ENCODE assay signal across 34 mouse cellular contexts in the genomic region with DNA sequence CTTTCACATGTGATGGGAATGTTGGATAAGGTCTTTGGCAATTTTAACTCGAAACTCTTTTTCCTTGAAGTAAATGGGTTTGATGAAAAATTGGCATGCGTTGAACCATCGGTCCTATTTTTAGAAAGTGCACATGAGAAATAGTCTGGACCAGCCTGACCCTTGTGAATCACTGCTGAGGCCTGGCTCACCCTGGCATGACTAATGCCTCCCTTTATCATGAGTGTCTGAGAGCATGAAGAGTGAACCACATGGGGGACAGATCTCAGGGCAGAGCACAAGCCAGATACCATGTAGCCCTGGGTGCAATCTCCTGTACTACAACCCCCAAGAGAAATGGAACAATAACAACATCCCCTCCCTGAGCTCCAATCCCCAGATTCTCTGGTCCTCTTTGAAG. TPM values are rescaled to one million over a fixed set of nuclear protein-coding genes. Genes with fewer than 3 reads are reported as not detected.
A peak's percentile ranks its signal among the peaks of the same experiment; 100 is the strongest.
DNase-seq lines count a peak whose midpoint lies in the region; ATAC-seq and TF ChIP-seq lines count a peak whose summit lies in the region.
"Had no signal": no experiment of that assay in that cellular context is flagged by ENCODE, and none has a peak within 500 bp of the region (broad histone marks: within the 10 kb centered on the region; RNA-seq: fewer than 3 reads in every experiment).

No protein-coding gene starts in this region.

- H3K9ac ChIP-seq in midbrain, embryonic 13.5 days (replicated peaks) = no peak overlapping the region
- H3K9ac ChIP-seq: embryonic facial prominence, embryonic 13.5 days; forebrain, embryonic 12.5 days; heart, embryonic 15.5 days; hindbrain, embryonic 14.5 days; kidney, embryonic 15.5 days; liver, embryonic 13.5 days; neural tube, embryonic 15.5 days; stomach, embryonic 15.5 days had no signal

- peak; percentile 59 to 75 for DNase-seq in adrenal gland, adult (ENCODE audit: inconsistent age in 2 of 2, low spot score in 1 of 2)
- no peak for DNase-seq in adrenal gland, postnatal 4 days (ENCODE audit: low spot score in 2 of 2)
- peak; percentile 79 for DNase-seq in Muller cell, postnatal 12 days (ENCODE audit: inconsistent ontology term)
- peak; percentile 47 for DNase-seq in adrenal gland, adult 8-10 months
- no peak for DNase-seq in layer of hippocampus, adult 9-10 months (ENCODE audit: low spot score)
- DNase-seq in urinary bladder, postnatal 25 days (ENCODE audit: low spot score) = no peak
- DNase-seq: cerebellum, adult 18-20 months; cerebellum, postnatal 10 days; kidney, postnatal 25 days; left cerebral cortex, postnatal 4 days; liver, embryonic 13.5 days; lung, adult 18-20 months; lung, postnatal 4 days; midbrain, embryonic 14.5 days; right cerebral cortex, postnatal 25 days had no signal

- peaks cover 12% of the 10 kb centered on the region for H3K4me1 ChIP-seq in embryonic fibroblast, embryonic 13.5 days (ENCODE audit: control insufficient read depth, insufficient read depth, low read length)
- H3K4me1 ChIP-seq in midbrain, embryonic 13.5 days (replicated peaks) = no peaks in the 10 kb centered on the region; the same call in 1 of the 2 replicates
- H3K4me1 ChIP-seq: forebrain, embryonic 12.5 days; liver, embryonic 13.5 days; neural tube, embryonic 15.5 days; stomach, embryonic 15.5 days had no signal

- no peaks in the 10 kb centered on the region for H3K9me3 ChIP-seq in midbrain, embryonic 13.5 days
- H3K9me3 ChIP-seq: embryonic facial prominence, embryonic 13.5 days; forebrain, embryonic 12.5 days; heart, embryonic 15.5 days; kidney, embryonic 15.5 days; liver, embryonic 13.5 days; neural tube, embryonic 15.5 days; stomach, embryonic 15.5 days had no signal

- no peak overlapping the region for H3K4me3 ChIP-seq in embryonic fibroblast, embryonic 13.5 days (ENCODE audit: insufficient read depth, low read length)
- H3K4me3 ChIP-seq in midbrain, embryonic 13.5 days (replicated peaks) = no peak overlapping the region
- H3K4me3 ChIP-seq: embryonic facial prominence, embryonic 13.5 days; erythroblast, embryonic 14.5 days; forebrain, embryonic 12.5 days; heart, embryonic 15.5 days; kidney, embryonic 15.5 days; layer of hippocampus, adult 2 months; liver, embryonic 13.5 days; neural tube, embryonic 15.5 days; stomach, embryonic 15.5 days had no signal

- no peak for TF ChIP-seq CTCF in embryonic fibroblast, embryonic 13.5 days (IDR thresholded peaks at IDR 0.05; ENCODE audit: borderline replicate concordance, insufficient read depth, low read length)

- H3K27me3 ChIP-seq in midbrain, embryonic 13.5 days = no peaks in the 10 kb centered on the region
- H3K27me3 ChIP-seq: embryonic facial prominence, embryonic 13.5 days; forebrain, embryonic 12.5 days; heart, embryonic 15.5 days; kidney, embryonic 15.5 days; liver, embryonic 13.5 days; neural tube, embryonic 15.5 days; stomach, embryonic 15.5 days had no signal

- no peak for ATAC-seq in midbrain, embryonic 13.5 days
- ATAC-seq: activated CD4-positive, CD25-positive, alpha-beta regulatory T cell, adult 4 months; intestine, postnatal 0 days; lung, postnatal 0 days had no signal

- WGBS in midbrain, embryonic 13.5 days = 97% methylated on average over 3 of the region's 3 CpGs

- no peak for TF ChIP-seq POLR2A in embryonic fibroblast, embryonic 13.5 days (IDR thresholded peaks at IDR 0.05; ENCODE audit: low read depth, low read length)

- H3K4me2 ChIP-seq in midbrain, embryonic 13.5 days (replicated peaks) = no peak overlapping the region
- H3K4me2 ChIP-seq: embryonic facial prominence, embryonic 13.5 days; forebrain, embryonic 12.5 days; heart, embryonic 15.5 days; hindbrain, embryonic 14.5 days; kidney, embryonic 15.5 days; liver, embryonic 13.5 days; neural tube, embryonic 15.5 days; stomach, embryonic 15.5 days had no signal

- no peaks in the 10 kb centered on the region for H3K36me3 ChIP-seq in midbrain, embryonic 13.5 days
- H3K36me3 ChIP-seq: embryonic facial prominence, embryonic 13.5 days; forebrain, embryonic 12.5 days; heart, embryonic 15.5 days; kidney, embryonic 15.5 days; liver, embryonic 13.5 days; neural tube, embryonic 15.5 days; stomach, embryonic 15.5 days had no signal

- peak overlapping the region; percentile 89 for H3K27ac ChIP-seq in embryonic fibroblast, embryonic 13.5 days (ENCODE audit: insufficient read depth, low read length)
- no peak overlapping the region for H3K27ac ChIP-seq in midbrain, embryonic 13.5 days
- H3K27ac ChIP-seq: embryonic facial prominence, embryonic 13.5 days; forebrain, embryonic 12.5 days; heart, embryonic 15.5 days; hindbrain, embryonic 14.5 days; kidney, embryonic 15.5 days; layer of hippocampus, adult 2 months; liver, embryonic 13.5 days; neural tube, embryonic 15.5 days; stomach, embryonic 15.5 days had no signal

RNA-seq across cellular contexts. Expression of a gene that starts 18.6 kb away (rescaled TPM):
- total RNA-seq in adrenal gland, postnatal 4 days (2021) = 1 to 10 TPM; 3.3 to 4.0 TPM
- total RNA-seq in adrenal gland, adult 8-10 months (2022) = under 1 TPM; 0.09 to 0.46 (median 0.24) TPM
- polyA plus RNA-seq in embryonic fibroblast, embryonic 13.5 days (2011; ENCODE audit: insufficient read length, low read depth, missing spikeins) = 124 and 188 TPM in 2 replicates
- 1.4 and 1.5 TPM in 2 replicates for polyA plus RNA-seq in midbrain, embryonic 13.5 days (2015; fragmentation: Nextera tagmentation; extraction: Ambion mirVana)
- total RNA-seq: common myeloid progenitor, adult 5-6 weeks; hematopoietic stem cell, adult 5-6 weeks; megakaryocyte-erythroid progenitor cell, adult 5-6 weeks; MEL; monocyte, adult 5-6 weeks had no signal
- polyA plus RNA-seq: erythroblast, embryonic 14.5 days had no signal

RNA-seq across cellular contexts. Expression of a gene that starts 46.1 kb away (rescaled TPM):
- 10 to 100 TPM; 12.2 to 14.2 TPM for total RNA-seq in adrenal gland, postnatal 4 days (2021)
- 10 to 100 TPM; 11.1 to 13.3 (median 12.8) TPM for total RNA-seq in adrenal gland, adult 8-10 months (2022)
- polyA plus RNA-seq in embryonic fibroblast, embryonic 13.5 days (2011; ENCODE audit: insufficient read length, low read depth, missing spikeins) = 12.2 and 12.7 TPM in 2 replicates
- polyA plus RNA-seq in midbrain, embryonic 13.5 days (2015; fragmentation: Nextera tagmentation; extraction: Ambion mirVana) = 16.3 and 17.2 TPM in 2 replicates

Comparison
In these comparisons a context has a peak if more than half of its experiments do, and no peak if none do; other contexts are left out.
1. DNase-seq: peak in adrenal gland, adult (2 of 2), Muller cell, postnatal 12 days (single experiment) and adrenal gland, adult 8-10 months (single experiment); none in adrenal gland, postnatal 4 days (0 of 2), layer of hippocampus, adult 9-10 months (single experiment) and urinary bladder, postnatal 25 days (single experiment).